Mouse (Mus musculus) left cerebral cortex, postnatal 14 days (tissue): ENCODE data around the gene Piezo1. TPM values are rescaled to one million over a fixed set of nuclear protein-coding genes. Genes with fewer than 3 reads are reported as not detected.

Experiments
- DNase-seq, 2 experiments: peaks; one replicate each; pipeline ENCODE4 v3.0.0; 2021 to 2022; ENCODE audit warnings: low spot score in 2 of 2, mixed read lengths in 1 of 2
- intact Hi-C: fragments of 180-260 bp; cut with DNase I; formaldehyde crosslinking; loops from one replicate; pipeline ENCODE4 v1.15.1; 2025
- microRNA-seq, 2 experiments: library from miRNA; unstranded; fragments of <30 nt; microRNA quantifications; one replicate each; pipeline ENCODE4 v1.2.0; 2022
- total RNA-seq, 2 experiments: library from RNA; stranded (reverse); gene quantifications; 2 replicates each; pipeline ENCODE4 v1.2.3; 2021

The Piezo1 gene
- total RNA-seq, 2 experiments from 2014 or later: 10.1 to 12.2 TPM

- intact Hi-C loops: no loop called here
- DNase-seq: no peak
Measured at GRCm38 (mm10) chr8:122437708-122438331, 113.3 kb downstream of the Piezo1 start.

GRCm38 (mm10) chr8:122436586-122437125 is 114.5 kb downstream of the Piezo1 start:
- no peak for DNase-seq
- intact Hi-C loops: no loop called here

GRCm38 (mm10) chr8:122436146-122436545 is 115.0 kb downstream of the Piezo1 start:
- DNase-seq: no peak

GRCm38 (mm10) chr8:122435375-122435774 is 115.8 kb downstream of the Piezo1 start:
- intact Hi-C loops: no loop called here
- DNase-seq: no peak

More at GRCm38 (mm10) chr8:122436146-122436545, 115.0 kb downstream of the Piezo1 start:
- intact Hi-C loops: no loop called here

- intact Hi-C loops: no loop called here
- no peak for DNase-seq
Measured at GRCm38 (mm10) chr8:122433269-122433905, 117.7 kb downstream of the Piezo1 start.

- DNase-seq: peak in 1 of 2 experiments; percentile 16
- intact Hi-C loops: no loop called here
Measured at GRCm38 (mm10) chr8:122432443-122433268, 118.5 kb downstream of the Piezo1 start, which contains the start of gene Cyba. Cyba (minus strand) TSS chr8:122432930.

Small RNA genes within 50 kb of the gene (microRNA-seq; reads per million reads assigned to microRNA genes)
- 0 reads per million in 2 experiments for gene Gm24366

Other genes with a start within 250 kb of the Piezo1 start
- gene Trhr2, start 190.6 kb downstream of the Piezo1 start, total RNA-seq: 1 to 10 TPM; 2.3 to 3.0 TPM
- 10 to 100 TPM; 36.0 to 39.4 TPM for gene Zc3h18, start 174.7 kb downstream of the Piezo1 start, total RNA-seq
- gene Il17c, start 129.3 kb downstream of the Piezo1 start, total RNA-seq: not detected
- gene Cyba, start 118.4 kb downstream of the Piezo1 start, total RNA-seq: 1 to 10 TPM; 8.6 to 9.9 TPM
- gene Mvd, start 107.9 kb downstream of the Piezo1 start, total RNA-seq: 10 to 100 TPM; 32.7 to 34.4 TPM
- gene Snai3, start 90.6 kb downstream of the Piezo1 start, total RNA-seq: not detected
- 10 to 100 TPM; 22.4 to 23.2 TPM for gene Rnf166, start 75.3 kb downstream of the Piezo1 start, total RNA-seq
- 10 to 100 TPM; 23.9 to 30.9 TPM for gene Ctu2, start 75.2 kb downstream of the Piezo1 start, total RNA-seq
- 1 to 10 TPM; 2.2 to 3.5 TPM for gene Cdt1, start 16.7 kb upstream of the Piezo1 start, total RNA-seq
- 10 to 100 TPM; 73.7 to 81.1 TPM for gene Aprt, start 25.6 kb upstream of the Piezo1 start, total RNA-seq
- 10 to 100 TPM in 1 of 2 experiments, 1 to 10 TPM in 1; 9.7 to 10.3 TPM for gene Galns, start 60.1 kb upstream of the Piezo1 start, total RNA-seq
- 10 to 100 TPM; 84.2 to 85.9 TPM for gene Trappc2l, start 60.3 kb upstream of the Piezo1 start, total RNA-seq
- gene Pabpn1l, start 71.4 kb upstream of the Piezo1 start, total RNA-seq: not detected
- gene Cbfa2t3, start 147.8 kb upstream of the Piezo1 start, total RNA-seq: 10 to 100 TPM; 27.2 to 29.7 TPM
- 10 to 100 TPM; 19.0 to 20.9 TPM for gene Acsf3, start 224.2 kb upstream of the Piezo1 start, total RNA-seq